Mouse (Mus musculus): ENCODE measurements around the gene Nos1ap. TPM values are rescaled to one million over a fixed set of nuclear protein-coding genes. Genes with fewer than 3 reads are reported as not detected.
A peak's percentile ranks its signal among the peaks of the same experiment; 100 is the strongest.

Nos1ap gene
- polyA plus RNA-seq (2016; fragmentation: Nextera tagmentation; extraction: Ambion mirVana), result 25.1 and 25.2 TPM in 2 replicates

DNA sequence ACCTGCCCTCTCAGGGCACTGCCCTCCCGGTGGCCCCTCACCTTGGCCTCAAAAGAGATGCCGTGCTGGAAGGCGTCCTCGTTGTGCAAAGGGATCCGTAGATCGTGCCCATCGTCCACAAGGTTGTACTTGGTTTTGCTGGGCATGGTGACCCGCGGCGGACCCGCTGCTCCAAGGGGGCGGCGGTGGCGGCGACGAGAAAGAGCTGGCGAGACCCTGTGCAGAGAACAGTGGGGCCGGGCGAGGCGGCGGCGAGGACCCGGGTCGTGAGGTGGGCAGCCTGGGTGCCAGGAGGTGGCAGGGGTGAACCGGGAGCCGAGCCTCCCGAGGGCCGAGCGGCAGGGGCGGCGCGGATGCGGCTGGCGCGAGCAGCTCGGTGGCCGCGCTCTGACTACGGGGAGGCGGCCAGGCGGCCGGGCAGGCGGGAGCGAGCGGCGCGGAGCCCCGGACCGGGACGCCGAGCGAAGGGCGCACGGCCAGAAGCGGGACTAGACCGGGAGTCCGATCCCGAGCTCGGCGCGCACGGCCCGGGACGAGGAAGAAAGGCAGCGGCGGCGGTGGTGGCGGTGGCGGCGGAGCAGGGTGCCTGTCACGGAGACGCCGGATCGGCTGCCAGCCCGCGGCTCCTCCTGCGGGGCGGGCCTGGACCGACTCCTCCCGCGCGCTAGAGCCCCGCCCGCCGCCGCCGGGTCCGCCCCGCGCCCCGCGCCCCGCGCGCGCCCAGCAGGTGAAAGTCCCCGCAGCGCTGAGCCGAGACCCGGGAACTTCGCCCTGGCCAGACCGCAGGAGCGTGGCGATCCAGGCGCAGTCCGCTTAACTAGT, at the start of gene Nos1ap:
TSS of gene Nos1ap (minus strand) at position 643 of the 822 bp plus-strand sequence.
- peaks cover 33% of the 10 kb centered on the region for H3K4me1 ChIP-seq
- H3K9me3 ChIP-seq, result no peaks in the 10 kb centered on the region
- under 1% methylated on average over 73 of the region's 106 CpGs for WGBS
- H3K4me3 ChIP-seq, result peak within 1 kb of the TSS; percentile 87
- H3K27ac ChIP-seq, result peak within 1 kb of the TSS; percentile 95
- peak; percentile 86 for DNase-seq (ENCODE audit: low spot score)
- H3K36me3 ChIP-seq, result peaks cover 20% of the 10 kb centered on the region
- no peaks in the 10 kb centered on the region for H3K27me3 ChIP-seq (ENCODE audit: insufficient read depth, poor library complexity, severe bottlenecking)

- H3K36me3 ChIP-seq, result no peaks in the 10 kb centered on the region
- H3K4me1 ChIP-seq, result peaks cover 5% of the 10 kb centered on the region
- DNase-seq (ENCODE audit: low spot score), result no peak
- no peaks in the 10 kb centered on the region for H3K27me3 ChIP-seq (ENCODE audit: insufficient read depth, poor library complexity, severe bottlenecking)
- no peak overlapping the region for H3K4me3 ChIP-seq
- H3K27ac ChIP-seq, result no peak overlapping the region
- no peaks in the 10 kb centered on the region for H3K9me3 ChIP-seq
- 81% methylated on average over 7 of the region's 7 CpGs for WGBS
Observed at GRCm38 (mm10) chr1:170638941-170639340, 49.3 kb upstream of the Nos1ap start.

DNA sequence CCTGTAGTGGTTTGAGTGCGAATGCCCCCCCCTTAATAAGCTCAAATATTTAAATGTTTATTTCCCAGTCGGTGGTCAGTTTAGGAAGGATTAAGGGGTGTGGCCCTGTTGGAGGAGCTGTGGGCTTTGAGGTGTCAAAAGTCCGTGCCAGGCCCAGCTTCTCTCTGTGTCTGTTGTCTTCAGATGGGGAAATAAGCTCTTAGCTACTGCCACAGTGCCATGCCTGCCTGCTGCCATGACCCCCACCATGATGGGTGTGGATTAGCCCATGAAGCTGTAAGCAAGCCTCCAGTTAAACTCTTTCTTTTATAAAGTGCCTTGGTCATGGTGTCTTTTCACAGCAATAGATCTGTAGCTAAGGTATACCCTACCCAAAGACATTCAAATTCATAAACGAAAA, 43.2 kb upstream of the Nos1ap start:
- peak; percentile 66 for DNase-seq (ENCODE audit: low spot score)
- Histone ChIP-seq H3K36me3 (no peaks in the 10 kb centered on the region), H3K9me3 (no peaks in the 10 kb centered on the region), H3K4me3 (no peak overlapping the region), H3K27me3 (ENCODE audit: insufficient read depth, poor library complexity, severe bottlenecking) (no peaks in the 10 kb centered on the region), H3K27ac (no peak overlapping the region), H3K4me1 (no peaks in the 10 kb centered on the region)
- 57% methylated on average over 4 of the region's 4 CpGs for WGBS

DNA sequence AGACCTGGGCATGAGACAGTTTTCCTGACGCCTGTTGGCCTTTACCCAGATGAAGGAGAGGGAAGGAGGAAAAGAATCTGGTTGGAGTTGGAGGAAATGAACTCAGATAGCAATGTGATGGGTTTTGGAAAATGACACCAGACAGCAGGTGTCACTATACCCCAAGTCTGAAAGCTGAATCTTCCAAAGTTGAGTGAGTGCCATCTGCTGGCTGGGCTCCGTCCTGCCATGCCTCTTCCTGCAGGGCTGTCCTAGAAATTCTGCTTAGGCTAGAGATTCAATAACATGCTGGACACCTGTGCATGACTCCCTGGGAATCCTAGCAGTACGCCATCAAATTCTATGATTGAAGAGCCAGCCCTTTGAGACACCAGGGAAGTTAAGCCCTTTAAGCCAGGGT, 42.7 kb upstream of the Nos1ap start:
- WGBS, result 17% methylated on average over 3 of the region's 3 CpGs
- no peaks in the 10 kb centered on the region for H3K36me3 ChIP-seq

GRCm38 (mm10) chr1:170631571-170631970, 41.9 kb upstream of the Nos1ap start:
- H3K36me3 ChIP-seq, result no peaks in the 10 kb centered on the region
- H3K27me3 ChIP-seq (ENCODE audit: insufficient read depth, poor library complexity, severe bottlenecking), result no peaks in the 10 kb centered on the region
- no peak overlapping the region for H3K27ac ChIP-seq
- DNase-seq (ENCODE audit: low spot score), result peak; percentile 53
- H3K9me3 ChIP-seq, result no peaks in the 10 kb centered on the region
- WGBS, result 90% methylated on average over 5 of the region's 5 CpGs
- no peak overlapping the region for H3K4me3 ChIP-seq
- no peaks in the 10 kb centered on the region for H3K4me1 ChIP-seq

More for the DNA sequence above, 42.7 kb upstream of the Nos1ap start:
- peak; percentile 90 for DNase-seq (ENCODE audit: low spot score)
- H3K9me3 ChIP-seq, result no peaks in the 10 kb centered on the region
- no peak overlapping the region for H3K4me3 ChIP-seq
- no peaks in the 10 kb centered on the region for H3K27me3 ChIP-seq (ENCODE audit: insufficient read depth, poor library complexity, severe bottlenecking)
- no peaks in the 10 kb centered on the region for H3K4me1 ChIP-seq
- H3K27ac ChIP-seq, result no peak overlapping the region

GRCm38 (mm10) chr1:170630489-170630888, 40.8 kb upstream of the Nos1ap start:
- Histone ChIP-seq H3K4me1 (no peaks in the 10 kb centered on the region), H3K4me3 (no peak overlapping the region), H3K36me3 (no peaks in the 10 kb centered on the region), H3K27me3 (ENCODE audit: insufficient read depth, poor library complexity, severe bottlenecking) (no peaks in the 10 kb centered on the region), H3K9me3 (no peaks in the 10 kb centered on the region), H3K27ac (no peak overlapping the region)
- WGBS, result 80% methylated on average over 4 of the region's 4 CpGs
- peak; percentile 45 for DNase-seq (ENCODE audit: low spot score)

DNA sequence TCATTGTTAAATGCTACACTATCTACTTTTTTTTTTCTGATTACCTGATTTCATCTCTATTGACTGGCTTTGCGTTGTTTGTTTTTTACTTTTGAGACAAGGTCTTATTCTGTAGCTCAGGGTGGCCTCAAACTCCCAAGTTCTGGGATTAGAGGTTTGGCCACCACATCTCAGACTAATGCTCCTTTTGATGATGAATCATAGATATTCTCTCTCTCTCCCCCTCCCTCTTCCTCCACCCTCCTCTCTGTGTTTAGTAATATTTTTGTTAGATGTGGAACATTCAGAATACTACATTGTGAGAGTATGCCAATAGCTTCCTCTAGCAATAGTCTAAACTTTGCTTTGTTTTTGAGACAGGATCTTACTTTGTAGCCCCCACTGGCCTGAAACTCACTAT, 33.8 kb upstream of the Nos1ap start:
- WGBS, result 86% methylated on average over 1 of the region's 1 CpGs
- Histone ChIP-seq H3K36me3 (peaks cover 4% of the 10 kb centered on the region; the same call in 1 of the 2 replicates), H3K4me3 (no peak overlapping the region)

DNA sequence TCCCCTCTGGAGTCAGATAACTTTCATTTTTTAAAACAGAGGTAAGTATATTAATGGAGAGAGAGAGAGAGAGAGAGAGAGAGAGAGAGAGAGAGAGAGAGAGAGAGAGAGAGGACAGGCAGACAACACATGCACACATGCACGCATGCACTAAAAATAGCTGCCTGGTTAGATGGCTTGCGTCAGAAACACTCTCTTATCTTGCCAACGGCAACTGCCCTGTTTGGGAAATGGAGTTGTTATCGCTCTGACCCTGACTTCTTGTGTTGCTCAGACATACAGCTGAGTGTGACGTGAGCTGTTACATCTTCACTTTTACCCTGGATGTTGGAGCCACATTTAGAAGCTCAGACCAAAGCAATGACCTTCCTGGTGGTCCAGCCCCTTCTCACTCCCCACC, 33.3 kb upstream of the Nos1ap start:
- peak overlapping the region; percentile 80 for H3K27ac ChIP-seq
- H3K4me1 ChIP-seq, result peaks cover 7% of the 10 kb centered on the region; the same call in 1 of the 2 replicates
- H3K4me3 ChIP-seq, result no peak overlapping the region
- peak; percentile 97 for DNase-seq (ENCODE audit: low spot score)
- 17% methylated on average over 5 of the region's 5 CpGs for WGBS
- no peaks in the 10 kb centered on the region for H3K27me3 ChIP-seq (ENCODE audit: insufficient read depth, poor library complexity, severe bottlenecking)
- H3K9me3 ChIP-seq, result peaks cover 5% of the 10 kb centered on the region; the same call in 1 of the 2 replicates
- H3K36me3 ChIP-seq, result peaks cover 4% of the 10 kb centered on the region; the same call in 1 of the 2 replicates

More for the DNA sequence above, 33.8 kb upstream of the Nos1ap start:
- no peak for DNase-seq (ENCODE audit: low spot score)
- H3K27me3 ChIP-seq (ENCODE audit: insufficient read depth, poor library complexity, severe bottlenecking), result no peaks in the 10 kb centered on the region
- peaks cover 5% of the 10 kb centered on the region; the same call in 1 of the 2 replicates for H3K9me3 ChIP-seq
- H3K4me1 ChIP-seq, result peaks cover 7% of the 10 kb centered on the region; the same call in 1 of the 2 replicates
- H3K27ac ChIP-seq, result peak overlapping the region; percentile 80

DNA sequence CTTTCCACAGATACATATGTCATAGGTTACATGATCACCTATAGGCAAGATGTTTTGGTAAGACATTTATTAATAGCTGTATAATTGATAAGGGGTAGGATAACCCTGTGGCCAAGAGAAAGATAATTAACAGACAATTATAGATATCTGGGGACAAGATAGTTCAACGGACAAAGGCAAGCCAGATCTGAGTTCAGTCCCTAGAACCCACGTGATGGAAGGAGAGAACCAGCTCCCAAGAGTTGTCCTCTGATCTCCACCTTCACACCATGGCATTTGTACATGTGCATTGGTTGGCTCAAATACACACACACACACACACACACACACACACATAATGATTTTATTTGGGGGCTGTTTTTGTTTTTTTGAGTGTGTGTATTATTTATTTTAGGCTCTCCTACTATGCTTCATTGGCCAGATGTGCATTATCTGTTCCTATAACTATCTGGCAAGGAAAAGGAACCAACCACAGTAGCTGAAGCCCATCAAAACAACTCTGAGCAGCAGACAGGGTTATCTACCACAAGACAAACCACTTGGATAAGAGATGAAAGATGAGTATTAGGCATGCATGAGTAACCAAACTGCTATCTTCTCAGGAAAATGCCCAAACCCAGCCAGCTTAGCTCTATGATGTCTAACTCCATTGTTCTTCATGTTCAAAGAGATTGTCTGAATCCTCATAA, 30.2 kb upstream of the Nos1ap start:
- H3K4me3 ChIP-seq, result no peak overlapping the region
- peaks cover 7% of the 10 kb centered on the region; the same call in 1 of the 2 replicates for H3K4me1 ChIP-seq
- no peaks in the 10 kb centered on the region for H3K27me3 ChIP-seq (ENCODE audit: insufficient read depth, poor library complexity, severe bottlenecking)
- H3K27ac ChIP-seq, result 0 out of 2 replicates have a peak overlapping the region, but pooled peaks have one; percentile 22
- H3K36me3 ChIP-seq, result peaks cover 4% of the 10 kb centered on the region; the same call in 1 of the 2 replicates
- 65% methylated on average over 2 of the region's 2 CpGs for WGBS
- H3K9me3 ChIP-seq, result peaks cover 5% of the 10 kb centered on the region; the same call in 1 of the 2 replicates
- no peak for DNase-seq (ENCODE audit: low spot score)

- Histone ChIP-seq H3K27me3 (ENCODE audit: insufficient read depth, poor library complexity, severe bottlenecking) (no peaks in the 10 kb centered on the region), H3K4me1 (peaks cover 12% of the 10 kb centered on the region), H3K4me3 (no peak overlapping the region), H3K36me3 (no peaks in the 10 kb centered on the region), H3K27ac (peak overlapping the region; percentile 69), H3K9me3 (no peaks in the 10 kb centered on the region)
- DNase-seq (ENCODE audit: low spot score), result peak; percentile 90
- 61% methylated on average over 18 of the region's 18 CpGs for WGBS
Observed at GRCm38 (mm10) chr1:170612968-170613872, 23.6 kb upstream of the Nos1ap start.

GRCm38 (mm10) chr1:170611631-170612030, 22.0 kb upstream of the Nos1ap start:
- H3K4me3 ChIP-seq, result no peak overlapping the region

GRCm38 (mm10) chr1:170610695-170611094, 21.0 kb upstream of the Nos1ap start:
- H3K27ac ChIP-seq, result peak overlapping the region; percentile 70; the same call in 1 of the 2 replicates
- WGBS, result 80% methylated on average over 3 of the region's 3 CpGs
- no peak for DNase-seq (ENCODE audit: low spot score)
- H3K36me3 ChIP-seq, result no peaks in the 10 kb centered on the region
- H3K4me3 ChIP-seq, result no peak overlapping the region
- peaks cover 16% of the 10 kb centered on the region for H3K4me1 ChIP-seq
- no peaks in the 10 kb centered on the region for H3K9me3 ChIP-seq
- no peaks in the 10 kb centered on the region for H3K27me3 ChIP-seq (ENCODE audit: insufficient read depth, poor library complexity, severe bottlenecking)

More at GRCm38 (mm10) chr1:170611631-170612030, 22.0 kb upstream of the Nos1ap start:
- 89% methylated on average over 3 of the region's 3 CpGs for WGBS
- peak overlapping the region; percentile 70 for H3K27ac ChIP-seq
- H3K9me3 ChIP-seq, result no peaks in the 10 kb centered on the region
- DNase-seq (ENCODE audit: low spot score), result no peak
- H3K27me3 ChIP-seq (ENCODE audit: insufficient read depth, poor library complexity, severe bottlenecking), result no peaks in the 10 kb centered on the region
- no peaks in the 10 kb centered on the region for H3K36me3 ChIP-seq
- peaks cover 12% of the 10 kb centered on the region for H3K4me1 ChIP-seq
